Mouse (Mus musculus) midbrain, embryonic 16.5 days (tissue): Measurements from ENCODE around the gene Rundc1. TPM values are rescaled to one million over a fixed set of nuclear protein-coding genes. Genes with fewer than 3 reads are reported as not detected.
"Not testable (repeated sequence)": the region's sequence is repeated elsewhere in the genome, so short reads cannot be mapped to it uniquely, and the experiment has no call there.

ENCODE experiments used
- ATAC-seq: fragments of 200-750 bp; cut with Nextera tagmentation; 2 replicates; pipeline ENCODE4 v1.8.0; 2017; ENCODE audit warnings: moderate TSS enrichment
- H3K27ac ChIP-seq: fragments of 300-500 bp; sonication (generic); 2 replicates; pipeline ENCODE4 v1.5.1; 2014; ENCODE audit warnings: mild to moderate bottlenecking, low read length, mixed read lengths
- H3K27me3 ChIP-seq: fragments of 300-500 bp; sonication (generic); 2 replicates; pipeline ENCODE4 v1.6.1; 2014; ENCODE audit warnings: low read depth, low read length, mixed read lengths; ENCODE audit not compliant: control insufficient read depth, insufficient read depth
- H3K36me3 ChIP-seq: fragments of 300-500 bp; sonication (generic); 2 replicates; pipeline ENCODE4 v1.6.1; 2014; ENCODE audit warnings: mild to moderate bottlenecking, low read length, moderate library complexity, mixed read lengths; ENCODE audit not compliant: control insufficient read depth, insufficient read depth
- H3K4me1 ChIP-seq: fragments of 300-500 bp; sonication (generic); 2 replicates; pipeline ENCODE4 v1.6.1; 2014; ENCODE audit warnings: mild to moderate bottlenecking, low read length, mixed read lengths; ENCODE audit not compliant: control insufficient read depth, insufficient read depth
- H3K4me2 ChIP-seq: fragments of 300-500 bp; sonication (generic); 2 replicates; pipeline ENCODE4 v1.6.1; 2014; ENCODE audit warnings: mild to moderate bottlenecking, low read length, mixed read lengths
- H3K4me3 ChIP-seq: fragments of 300-500 bp; sonication (generic); 2 replicates; pipeline ENCODE4 v1.5.1; 2014; ENCODE audit warnings: low read depth, mild to moderate bottlenecking, low read length, moderate library complexity, mixed read lengths
- H3K9ac ChIP-seq: fragments of 300-500 bp; sonication (generic); 2 replicates; pipeline ENCODE4 v1.6.1; 2014; ENCODE audit warnings: low read depth, low read length, mixed read lengths
- H3K9me3 ChIP-seq: fragments of 300-500 bp; sonication (generic); replicated peaks from 2 replicates; pipeline ENCODE4 v1.6.1; 2014; ENCODE audit warnings: mild to moderate bottlenecking, low read length, mixed read lengths; ENCODE audit not compliant: control insufficient read depth, poor library complexity, severe bottlenecking
- WGBS: fragments of 180-500 bp; shearing (Covaris S2); extraction: QIAGEN DNeasy Blood & Tissue Kit; methylation state at CpG from one replicate; pipeline ENCODE4 v1.1.7; 2014; 5-methylcytosine and 5-hydroxymethylcytosine counted together
- polyA plus RNA-seq: library from polyadenylated mRNA; unstranded; fragments of >200 nt; fragmentation: Nextera tagmentation; extraction: Ambion mirVana; gene quantifications from 2 replicates; pipeline ENCODE4 v1.2.1, GENCODE M21; 2015

The Rundc1 gene
- polyA plus RNA-seq, 1 experiment from 2014 or later: 32.6 TPM

DNA sequence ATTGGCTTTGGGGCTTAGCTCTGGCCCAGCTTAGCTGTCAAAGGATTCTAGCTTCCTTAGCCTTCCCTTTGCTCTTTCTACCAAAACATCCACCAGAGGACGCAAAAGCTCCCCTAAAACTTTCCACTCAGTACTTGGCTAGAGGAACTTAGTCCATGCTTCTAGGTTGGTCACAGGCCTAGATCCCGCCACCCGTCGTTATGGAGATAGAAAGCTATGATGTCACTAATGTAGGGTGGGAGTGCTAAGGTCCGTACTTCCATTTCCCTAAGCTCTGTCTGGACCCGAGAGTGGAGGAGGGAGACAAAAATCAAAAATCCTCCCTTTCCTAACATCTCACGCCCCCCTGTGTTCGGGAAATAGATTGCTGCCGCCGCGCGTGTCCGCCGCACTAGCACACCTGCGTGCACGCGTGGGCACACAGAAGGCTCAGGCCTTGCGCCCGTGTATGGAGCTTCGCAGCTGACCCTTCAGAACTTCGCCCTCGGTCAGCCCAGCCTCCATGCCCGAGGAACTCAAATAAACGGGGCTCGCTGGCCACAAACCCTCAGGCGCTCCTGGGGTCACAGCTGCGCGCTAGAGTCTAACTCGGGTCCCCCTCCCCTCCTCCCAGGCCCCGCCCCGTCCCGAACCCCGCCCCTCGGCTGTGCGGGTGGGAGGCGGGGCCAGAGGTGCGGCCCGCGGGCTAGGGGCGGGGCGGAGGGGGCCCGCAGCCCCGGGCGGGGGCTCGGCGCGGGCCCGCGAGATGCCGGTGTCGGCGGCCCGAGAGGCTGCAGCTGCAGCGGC is 42.8 kb downstream of the Rundc1 start:
- H3K4me1 ChIP-seq: peaks cover 40% of the 10 kb centered on the region
- H3K27ac ChIP-seq: peak overlapping the region; percentile 82
- H3K27me3 ChIP-seq: no peaks in the 10 kb centered on the region
- H3K4me2 ChIP-seq: peak overlapping the region; percentile 66
- 0% methylated on average over 41 of the region's 54 CpGs for WGBS
- peak; percentile 49 for ATAC-seq
- H3K9me3 ChIP-seq: no peaks in the 10 kb centered on the region
- H3K9ac ChIP-seq: peak overlapping the region; percentile 90
- H3K36me3 ChIP-seq: no peaks in the 10 kb centered on the region
- peak overlapping the region; percentile 85 for H3K4me3 ChIP-seq

DNA sequence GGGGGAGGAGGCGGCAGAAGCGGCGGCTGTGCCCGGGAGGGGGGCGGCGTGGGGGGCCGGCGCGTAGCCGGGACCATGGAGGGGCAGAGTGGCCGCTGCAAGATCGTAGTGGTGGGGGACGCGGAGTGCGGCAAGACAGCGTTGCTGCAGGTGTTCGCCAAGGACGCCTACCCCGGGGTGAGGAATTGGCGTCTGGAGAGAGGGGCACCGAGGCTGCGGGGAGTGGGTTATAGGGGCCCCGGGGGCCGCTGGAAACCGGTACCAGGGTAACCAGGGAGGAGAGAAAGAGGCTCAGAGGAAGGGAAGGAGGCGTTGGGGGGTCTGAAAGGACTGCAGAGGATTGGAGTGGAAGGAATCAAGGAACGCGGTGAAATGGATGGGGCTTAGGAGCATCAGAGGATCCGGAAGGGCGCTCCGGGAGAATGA is 43.4 kb downstream of the Rundc1 start:
- ATAC-seq: peak; percentile 33
- WGBS: 0% methylated on average over 23 of the region's 31 CpGs
- Histone ChIP-seq H3K4me2 (peak overlapping the region; percentile 66), H3K4me1 (peaks cover 34% of the 10 kb centered on the region), H3K36me3 (no peaks in the 10 kb centered on the region), H3K4me3 (peak overlapping the region; percentile 85), H3K27ac (peak overlapping the region; percentile 82), H3K9ac (peak overlapping the region; percentile 90), H3K27me3 (no peaks in the 10 kb centered on the region), H3K9me3 (no peaks in the 10 kb centered on the region)

DNA sequence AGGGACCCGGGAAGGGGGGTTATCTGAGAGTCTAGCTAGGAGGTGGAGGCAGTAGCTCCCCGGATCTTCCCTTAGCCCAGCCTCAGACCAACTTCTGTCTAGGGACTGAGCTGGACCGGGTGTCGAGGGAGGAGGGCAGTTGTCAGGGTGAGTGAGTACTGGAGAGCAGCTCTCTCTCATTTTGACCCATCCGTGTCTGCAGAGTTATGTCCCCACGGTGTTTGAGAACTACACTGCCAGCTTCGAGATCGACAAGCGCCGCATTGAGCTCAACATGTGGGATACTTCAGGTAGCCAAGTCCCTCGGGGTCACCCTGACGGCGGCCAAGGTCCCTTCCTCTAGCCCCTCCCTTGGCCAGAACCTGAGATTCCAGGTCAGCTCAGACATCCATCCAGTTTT is 43.8 kb downstream of the Rundc1 start:
- Histone ChIP-seq H3K9ac (peak overlapping the region; percentile 90), H3K4me3 (peak overlapping the region; percentile 85), H3K27ac (peak overlapping the region; percentile 82), H3K4me1 (peaks cover 29% of the 10 kb centered on the region), H3K36me3 (no peaks in the 10 kb centered on the region), H3K27me3 (no peaks in the 10 kb centered on the region), H3K9me3 (no peaks in the 10 kb centered on the region), H3K4me2 (peak overlapping the region; percentile 66)
- WGBS: 3% methylated on average over 13 of the region's 13 CpGs
- ATAC-seq: no peak

DNA sequence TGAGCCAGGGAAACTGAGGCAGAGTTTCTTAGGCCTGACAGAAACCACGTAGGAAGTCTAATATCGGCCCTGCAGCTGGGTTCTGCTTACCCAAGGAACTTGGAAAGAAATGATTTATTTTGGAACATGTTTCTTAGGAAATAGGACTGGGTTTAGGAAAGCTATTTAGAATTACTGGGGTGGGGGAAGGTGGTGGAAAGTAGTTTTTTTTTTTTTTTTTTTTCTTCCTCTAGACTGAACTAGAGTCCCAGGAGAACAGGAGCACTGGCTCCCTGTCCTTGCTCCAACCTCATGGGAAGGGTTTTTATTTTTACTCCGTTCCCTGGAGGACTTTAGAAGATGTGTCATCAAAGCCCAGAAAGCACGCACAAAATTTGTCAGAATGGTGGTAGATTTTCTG is 44.3 kb downstream of the Rundc1 start:
- no peaks in the 10 kb centered on the region for H3K36me3 ChIP-seq
- peak overlapping the region; percentile 66 for H3K4me2 ChIP-seq
- H3K27ac ChIP-seq: no peak overlapping the region
- H3K4me3 ChIP-seq: peak overlapping the region; percentile 85
- ATAC-seq: no peak
- no peaks in the 10 kb centered on the region for H3K27me3 ChIP-seq
- H3K9me3 ChIP-seq: no peaks in the 10 kb centered on the region
- WGBS: 65% methylated on average over 4 of the region's 4 CpGs
- H3K9ac ChIP-seq: peak overlapping the region; percentile 90
- peaks cover 25% of the 10 kb centered on the region for H3K4me1 ChIP-seq

DNA sequence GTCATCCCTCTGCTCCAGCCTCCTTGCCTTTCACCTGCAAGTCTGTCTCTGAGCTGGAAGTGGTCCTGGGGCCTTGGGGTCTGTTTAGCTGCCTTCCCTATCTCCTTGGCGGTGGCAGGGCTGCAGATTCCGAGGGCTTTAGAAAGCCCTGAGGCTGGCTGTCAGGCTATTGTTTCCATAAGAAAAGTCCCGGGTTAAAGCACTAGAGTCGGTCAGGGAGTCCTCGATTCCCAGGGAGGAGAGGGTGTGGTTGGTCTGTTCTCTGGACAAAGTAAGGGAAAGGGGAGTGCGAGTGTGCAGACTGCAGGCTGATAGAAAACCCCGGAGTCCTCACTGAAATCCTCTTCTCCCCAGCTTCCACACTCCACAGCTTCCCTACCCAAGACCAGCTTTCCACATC is 45.3 kb downstream of the Rundc1 start:
- H3K4me2 ChIP-seq: no peak overlapping the region
- peaks cover 21% of the 10 kb centered on the region for H3K4me1 ChIP-seq
- H3K9ac ChIP-seq: no peak overlapping the region
- H3K27ac ChIP-seq: no peak overlapping the region
- H3K27me3 ChIP-seq: no peaks in the 10 kb centered on the region
- WGBS: 11% methylated on average over 7 of the region's 7 CpGs
- H3K9me3 ChIP-seq: no peaks in the 10 kb centered on the region
- no peak overlapping the region for H3K4me3 ChIP-seq
- H3K36me3 ChIP-seq: no peaks in the 10 kb centered on the region
- no peak for ATAC-seq

DNA sequence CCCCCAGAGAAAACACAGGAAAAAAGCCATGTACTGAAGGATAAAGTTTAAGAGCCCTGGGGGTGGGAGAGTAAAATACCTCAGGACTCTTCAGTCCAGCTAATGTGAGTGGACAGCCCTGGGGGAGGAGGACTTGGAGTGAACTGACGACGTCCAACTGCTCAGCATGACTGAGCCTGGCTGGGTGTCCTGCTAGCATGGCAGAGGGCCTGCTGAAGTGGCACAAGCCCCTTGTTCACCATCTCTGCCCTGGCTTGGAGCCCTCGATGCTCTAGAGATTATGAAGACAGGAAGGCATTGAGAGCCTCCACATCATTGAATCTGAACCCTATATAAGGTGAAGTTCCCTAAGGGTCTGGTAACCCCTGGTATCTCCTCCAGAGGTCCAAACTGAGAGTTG is 47.0 kb downstream of the Rundc1 start:
- H3K36me3 ChIP-seq: no peaks in the 10 kb centered on the region
- H3K9ac ChIP-seq: no peak overlapping the region
- no peak overlapping the region for H3K27ac ChIP-seq
- WGBS: 60% methylated on average over 3 of the region's 3 CpGs
- no peaks in the 10 kb centered on the region for H3K9me3 ChIP-seq
- peaks cover 15% of the 10 kb centered on the region for H3K4me1 ChIP-seq
- ATAC-seq: no peak
- H3K4me2 ChIP-seq: no peak overlapping the region
- no peaks in the 10 kb centered on the region for H3K27me3 ChIP-seq
- no peak overlapping the region for H3K4me3 ChIP-seq

DNA sequence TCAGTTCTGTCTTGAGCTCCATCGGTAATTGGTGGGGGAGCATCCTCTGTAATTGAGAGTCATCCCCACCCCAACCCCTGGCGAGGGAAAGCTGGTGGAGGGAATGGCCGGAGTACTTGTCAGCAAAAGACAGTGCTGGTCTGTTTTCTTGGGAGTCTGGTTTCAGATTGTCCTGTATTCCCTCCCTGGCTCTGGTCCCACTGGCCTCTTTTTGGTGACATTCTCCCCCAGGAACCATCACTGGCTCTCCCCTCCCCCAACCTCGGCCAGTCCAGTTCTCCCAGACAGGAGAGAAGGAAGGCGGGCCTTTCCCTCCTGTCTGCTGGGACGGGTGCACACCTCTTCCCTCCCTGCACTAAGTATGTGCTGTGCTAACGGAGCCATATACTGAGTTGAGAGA is 47.5 kb downstream of the Rundc1 start:
- no peak for ATAC-seq
- H3K4me1 ChIP-seq: peaks cover 13% of the 10 kb centered on the region
- H3K36me3 ChIP-seq: no peaks in the 10 kb centered on the region
- H3K4me2 ChIP-seq: no peak overlapping the region
- H3K4me3 ChIP-seq: no peak overlapping the region
- no peaks in the 10 kb centered on the region for H3K27me3 ChIP-seq
- H3K9ac ChIP-seq: no peak overlapping the region
- WGBS: 72% methylated on average over 7 of the region's 7 CpGs
- no peaks in the 10 kb centered on the region for H3K9me3 ChIP-seq
- H3K27ac ChIP-seq: no peak overlapping the region

DNA sequence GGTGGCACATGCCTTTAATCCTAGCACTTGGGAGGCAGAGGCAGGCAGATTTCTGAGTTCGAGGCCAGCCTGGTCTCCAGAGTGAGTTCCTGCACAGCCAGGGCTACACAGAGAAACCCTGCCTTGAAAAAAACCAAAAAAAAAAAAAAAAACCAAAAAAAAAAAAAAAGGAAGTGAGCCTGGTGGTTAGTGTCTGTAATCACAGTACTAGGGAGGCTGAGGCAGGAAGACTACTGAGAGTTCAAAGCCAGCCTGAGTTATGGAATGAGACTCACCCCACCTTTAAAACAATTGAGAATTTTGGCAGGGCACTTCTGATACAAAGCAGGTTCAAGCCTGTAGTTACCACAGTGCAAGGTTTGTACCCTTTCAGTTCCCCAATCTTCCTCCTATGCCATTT is 48.8 kb downstream of the Rundc1 start:
- ATAC-seq, H3K9me3 ChIP-seq, H3K4me3 ChIP-seq, H3K36me3 ChIP-seq, H3K27me3 ChIP-seq, H3K27ac ChIP-seq, H3K9ac ChIP-seq, H3K4me2 ChIP-seq: not testable (repeated sequence)
- H3K4me1 ChIP-seq: peaks cover 11% of the 10 kb centered on the region
- WGBS: 80% methylated on average over 1 of the region's 1 CpGs

DNA sequence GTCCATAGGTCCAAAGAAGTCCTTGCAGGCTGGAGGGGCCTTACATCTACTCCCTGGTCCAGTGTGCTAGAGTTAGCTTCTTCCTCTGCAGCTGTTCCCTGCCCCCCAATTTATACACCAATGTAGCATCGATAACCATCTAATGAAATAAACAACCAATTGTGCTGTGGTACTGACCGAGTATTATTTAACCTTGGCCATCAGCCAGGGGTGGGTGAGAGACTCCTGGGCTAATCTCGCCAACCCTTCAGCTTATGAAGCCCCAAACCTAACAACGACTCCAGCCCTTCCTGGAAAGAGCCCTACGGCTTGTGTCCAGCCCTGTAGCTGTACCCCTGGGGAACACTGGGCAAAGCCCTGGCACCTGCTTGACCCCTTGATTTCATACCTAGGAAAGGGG is 49.4 kb downstream of the Rundc1 start:
- H3K9me3 ChIP-seq: no peaks in the 10 kb centered on the region
- H3K4me2 ChIP-seq: no peak overlapping the region
- no peak overlapping the region for H3K27ac ChIP-seq
- H3K9ac ChIP-seq: no peak overlapping the region
- H3K4me3 ChIP-seq: no peak overlapping the region
- WGBS: 66% methylated on average over 5 of the region's 5 CpGs
- H3K36me3 ChIP-seq: no peaks in the 10 kb centered on the region
- ATAC-seq: no peak
- no peaks in the 10 kb centered on the region for H3K27me3 ChIP-seq
- H3K4me1 ChIP-seq: peaks cover 11% of the 10 kb centered on the region
